Mouse (Mus musculus): ENCODE measurements at regions not wholly inside any gene's neighbourhood (a gene's known extent, or its start where the extent isn't known, plus 50 kb on each side); places are given as distances from the start of the nearest gene placed in this dataset.

- Histone ChIP-seq H3K4me3 (ENCODE audit: low read length) (no peak overlapping the region), H3K4me1 (ENCODE audit: insufficient read depth, low read length) (no peaks in the 10 kb centered on the region), H3K9me3 (ENCODE audit: low read length) (no peaks in the 10 kb centered on the region), H3K27ac (no peak overlapping the region), H3K9ac (replicated peaks; ENCODE audit: low read length) (no peak overlapping the region), H3K36me3 (ENCODE audit: insufficient read depth, low read length) (no peaks in the 10 kb centered on the region), H3K4me2 (ENCODE audit: low read depth, low read length) (no peak overlapping the region), H3K27me3 (ENCODE audit: insufficient read depth, low read length) (no peaks in the 10 kb centered on the region)
- ATAC-seq (no peak), DNase-seq (ENCODE audit: low spot score) (no peak)
- no peak for TF ChIP-seq CTCF (IDR thresholded peaks at IDR 0.05; ENCODE audit: low read depth)
- 49% methylated on average over 6 of the region's 6 CpGs for WGBS
Measured at GRCm38 (mm10) chr11:18495108-18495757, 523.6 kb downstream of the Meis1 start.

GRCm38 (mm10) chr11:18493981-18494380 is 524.8 kb downstream of the Meis1 start:
- WGBS = 58% methylated on average over 5 of the region's 5 CpGs

GRCm38 (mm10) chr11:18493086-18493485 is 525.7 kb downstream of the Meis1 start:
- ATAC-seq = no peak
- no peaks in the 10 kb centered on the region for H3K27me3 ChIP-seq (ENCODE audit: insufficient read depth, low read length)
- no peaks in the 10 kb centered on the region for H3K9me3 ChIP-seq (ENCODE audit: low read length)
- no peak overlapping the region for H3K9ac ChIP-seq (replicated peaks; ENCODE audit: low read length)
- no peak for TF ChIP-seq CTCF (IDR thresholded peaks at IDR 0.05; ENCODE audit: low read depth)
- no peak for DNase-seq (ENCODE audit: low spot score)
- no peak overlapping the region for H3K4me3 ChIP-seq (ENCODE audit: low read length)
- 35% methylated on average over 2 of the region's 2 CpGs for WGBS
- no peak overlapping the region for H3K4me2 ChIP-seq (ENCODE audit: low read depth, low read length)
- H3K36me3 ChIP-seq (ENCODE audit: insufficient read depth, low read length) = no peaks in the 10 kb centered on the region
- H3K27ac ChIP-seq = no peak overlapping the region
- H3K4me1 ChIP-seq (ENCODE audit: insufficient read depth, low read length) = no peaks in the 10 kb centered on the region

More at GRCm38 (mm10) chr11:18493981-18494380, 524.8 kb downstream of the Meis1 start:
- Histone ChIP-seq H3K27me3 (ENCODE audit: insufficient read depth, low read length) (no peaks in the 10 kb centered on the region), H3K36me3 (ENCODE audit: insufficient read depth, low read length) (no peaks in the 10 kb centered on the region), H3K4me2 (ENCODE audit: low read depth, low read length) (no peak overlapping the region), H3K27ac (no peak overlapping the region), H3K4me3 (ENCODE audit: low read length) (no peak overlapping the region), H3K4me1 (ENCODE audit: insufficient read depth, low read length) (no peaks in the 10 kb centered on the region), H3K9me3 (ENCODE audit: low read length) (no peaks in the 10 kb centered on the region), H3K9ac (replicated peaks; ENCODE audit: low read length) (no peak overlapping the region)
- DNase-seq (ENCODE audit: low spot score) (no peak), ATAC-seq (no peak)
- TF ChIP-seq CTCF (IDR thresholded peaks at IDR 0.05; ENCODE audit: low read depth) = no peak

DNA sequence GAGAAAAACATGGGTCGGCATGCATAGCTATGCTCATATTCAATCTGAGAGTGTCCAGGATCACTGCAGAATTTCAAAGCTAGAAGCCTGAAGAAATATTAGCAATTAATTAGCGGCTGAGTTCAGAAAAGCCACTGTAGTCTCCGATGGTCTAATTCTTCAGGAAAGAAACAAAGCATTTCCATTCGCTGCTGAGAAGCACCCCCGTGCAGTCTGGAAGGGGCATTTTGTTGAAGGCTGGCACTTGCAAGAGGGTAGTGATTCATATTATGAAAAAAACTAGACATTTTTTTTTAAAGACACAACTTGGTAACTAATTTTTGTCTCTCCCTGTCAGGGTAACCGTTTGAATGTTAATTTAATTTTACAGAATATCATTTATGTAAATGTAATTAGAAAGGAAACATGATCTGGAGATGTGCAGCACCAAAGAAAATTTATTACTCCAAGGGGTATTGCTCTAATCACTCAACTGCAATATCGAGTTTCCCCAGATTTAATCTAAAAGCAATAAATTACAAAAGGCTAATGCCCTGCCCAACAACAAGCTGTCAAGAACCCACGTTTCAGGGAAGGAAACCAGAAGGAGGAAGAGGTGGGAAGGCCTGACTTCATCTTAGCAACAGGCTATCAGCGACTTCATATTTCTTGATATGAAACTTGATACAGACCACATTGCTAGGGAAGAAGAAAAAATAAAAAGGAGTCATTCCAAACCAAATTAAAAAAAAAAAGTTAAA is 529.1 kb downstream of the Meis1 start:
- Histone ChIP-seq H3K4me1 (ENCODE audit: insufficient read depth, low read length) (no peaks in the 10 kb centered on the region), H3K27me3 (ENCODE audit: insufficient read depth, low read length) (no peaks in the 10 kb centered on the region), H3K4me3 (ENCODE audit: low read length) (no peak overlapping the region), H3K4me2 (ENCODE audit: low read depth, low read length) (no peak overlapping the region), H3K9me3 (ENCODE audit: low read length) (no peaks in the 10 kb centered on the region), H3K36me3 (ENCODE audit: insufficient read depth, low read length) (no peaks in the 10 kb centered on the region), H3K9ac (replicated peaks; ENCODE audit: low read length) (no peak overlapping the region), H3K27ac (no peak overlapping the region)
- DNase-seq (ENCODE audit: low spot score) (no peak), ATAC-seq (no peak)
- WGBS = 67% methylated on average over 9 of the region's 9 CpGs
- TF ChIP-seq CTCF (IDR thresholded peaks at IDR 0.05; ENCODE audit: low read depth) = no peak

DNA sequence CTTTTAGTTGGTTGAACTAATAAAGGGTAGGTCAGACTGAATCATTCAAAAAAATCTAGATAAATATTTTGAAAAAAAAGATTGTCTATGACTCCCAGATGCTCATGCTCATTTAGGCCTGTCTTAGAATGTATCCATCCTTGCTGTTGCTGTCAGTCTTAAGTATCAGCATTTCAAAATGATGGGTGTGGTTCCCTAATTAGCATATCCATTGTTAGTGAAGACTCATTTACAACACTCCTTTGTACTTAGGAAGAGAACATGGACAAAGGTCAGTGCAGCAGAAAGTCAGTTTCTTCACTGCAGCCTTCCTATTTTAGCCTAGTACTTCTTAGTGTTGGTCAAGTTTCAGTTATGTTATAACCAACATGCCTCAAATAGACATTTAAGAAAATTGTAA is 525.2 kb upstream of the Etaa1 start:
- no peak overlapping the region for H3K4me2 ChIP-seq (ENCODE audit: low read depth, low read length)
- no peaks in the 10 kb centered on the region for H3K27me3 ChIP-seq (ENCODE audit: insufficient read depth, low read length)
- no peak for DNase-seq (ENCODE audit: low spot score)
- H3K36me3 ChIP-seq (ENCODE audit: insufficient read depth, low read length) = no peaks in the 10 kb centered on the region
- no peak for TF ChIP-seq CTCF (IDR thresholded peaks at IDR 0.05; ENCODE audit: low read depth)
- no peak overlapping the region for H3K4me3 ChIP-seq (ENCODE audit: low read length)
- H3K27ac ChIP-seq = no peak overlapping the region
- no peak overlapping the region for H3K9ac ChIP-seq (replicated peaks; ENCODE audit: low read length)
- no peaks in the 10 kb centered on the region for H3K4me1 ChIP-seq (ENCODE audit: insufficient read depth, low read length)
- H3K9me3 ChIP-seq (ENCODE audit: low read length) = no peaks in the 10 kb centered on the region
- ATAC-seq = no peak

GRCm38 (mm10) chr11:18451271-18451670 is 497.6 kb upstream of the Etaa1 start:
- Histone ChIP-seq H3K4me3 (ENCODE audit: low read length) (no peak overlapping the region), H3K9ac (replicated peaks; ENCODE audit: low read length) (no peak overlapping the region), H3K4me2 (ENCODE audit: low read depth, low read length) (no peak overlapping the region), H3K36me3 (ENCODE audit: insufficient read depth, low read length) (no peaks in the 10 kb centered on the region), H3K9me3 (ENCODE audit: low read length) (no peaks in the 10 kb centered on the region), H3K27ac (no peak overlapping the region), H3K27me3 (ENCODE audit: insufficient read depth, low read length) (no peaks in the 10 kb centered on the region), H3K4me1 (ENCODE audit: insufficient read depth, low read length) (no peaks in the 10 kb centered on the region)
- no peak for TF ChIP-seq CTCF (IDR thresholded peaks at IDR 0.05; ENCODE audit: low read depth)
- ATAC-seq = no peak
- no peak for DNase-seq (ENCODE audit: low spot score)
- 81% methylated on average over 3 of the region's 3 CpGs for WGBS

- ATAC-seq = no peak
- no peak for DNase-seq (ENCODE audit: low spot score)
- no peak overlapping the region for H3K27ac ChIP-seq
- no peak for TF ChIP-seq CTCF (IDR thresholded peaks at IDR 0.05; ENCODE audit: low read depth)
- H3K27me3 ChIP-seq (ENCODE audit: insufficient read depth, low read length) = no peaks in the 10 kb centered on the region
- H3K4me2 ChIP-seq (ENCODE audit: low read depth, low read length) = no peak overlapping the region
- 64% methylated on average over 1 of the region's 1 CpGs for WGBS
- H3K9ac ChIP-seq (replicated peaks; ENCODE audit: low read length) = no peak overlapping the region
- no peaks in the 10 kb centered on the region for H3K9me3 ChIP-seq (ENCODE audit: low read length)
- no peaks in the 10 kb centered on the region for H3K4me1 ChIP-seq (ENCODE audit: insufficient read depth, low read length)
- no peak overlapping the region for H3K4me3 ChIP-seq (ENCODE audit: low read length)
- H3K36me3 ChIP-seq (ENCODE audit: insufficient read depth, low read length) = no peaks in the 10 kb centered on the region
Measured at GRCm38 (mm10) chr11:18448879-18449278, 495.2 kb upstream of the Etaa1 start.
